Mouse (Mus musculus): ENCODE results near the gene Lbhd2. TPM values are rescaled to one million over a fixed set of nuclear protein-coding genes. Genes with fewer than 3 reads are reported as not detected.

Gene Lbhd2
- total RNA-seq, 2 experiments from 2014 or later, result 0.70 TPM; not detected in 1

DNA sequence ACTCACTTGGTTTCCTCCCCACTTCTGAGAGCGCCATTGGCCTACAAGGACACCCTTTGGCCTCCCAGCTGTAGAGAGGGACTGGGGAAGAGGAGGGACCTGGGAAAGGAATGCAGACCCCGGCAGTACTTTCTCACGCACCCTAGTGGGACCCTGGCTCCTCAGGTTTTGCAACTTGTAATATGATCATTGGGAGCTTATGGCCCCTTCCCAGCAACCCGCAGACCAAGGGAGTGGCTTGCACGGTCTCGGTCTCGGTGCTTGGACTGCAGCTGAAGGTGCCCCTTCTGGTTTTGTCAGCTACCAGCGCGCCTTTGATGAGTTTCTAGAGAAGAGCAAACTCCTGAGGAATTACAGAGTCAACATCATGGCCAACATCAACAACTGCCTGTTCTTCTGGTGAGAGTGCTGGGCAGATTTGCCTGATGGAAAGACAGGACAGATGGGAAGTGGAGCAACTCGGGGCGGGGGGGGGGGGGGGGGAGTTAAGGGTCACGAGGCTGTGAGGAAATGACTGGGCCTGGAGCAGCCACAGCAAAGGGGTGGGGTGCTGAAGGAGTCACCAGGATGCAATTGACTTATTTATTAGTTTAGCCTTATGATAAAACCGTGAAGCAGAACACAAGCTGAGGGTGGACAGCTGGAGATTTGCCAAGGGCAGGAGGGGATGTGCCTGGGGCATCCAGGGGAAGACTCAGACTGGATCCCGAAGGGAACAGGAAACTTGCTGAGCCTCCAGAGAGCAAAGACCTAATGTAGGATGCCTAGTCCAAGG is 42.5 kb downstream of the Lbhd2 start:
- DNase-seq, result no peak

DNA sequence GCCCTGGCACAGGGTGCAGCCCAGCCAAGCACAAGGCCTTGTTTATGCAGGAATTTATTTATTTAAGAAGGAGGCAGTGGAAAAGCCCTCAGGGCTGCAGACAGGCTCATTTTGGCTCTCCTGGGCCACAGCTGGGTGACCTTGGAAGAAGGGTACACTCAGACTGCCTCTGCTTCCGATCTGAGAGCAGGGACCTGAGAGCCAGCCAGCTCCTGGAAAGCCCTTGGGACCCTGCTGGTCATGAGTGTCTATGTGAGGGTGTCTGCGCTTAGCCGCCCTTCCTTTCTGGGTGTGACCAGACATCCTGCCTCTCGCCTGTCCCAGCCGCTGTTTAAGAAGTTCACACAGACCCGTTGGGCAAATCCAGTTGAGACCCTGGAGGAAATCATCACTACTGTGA is 43.8 kb downstream of the Lbhd2 start:
- DNase-seq, result no peak

DNA sequence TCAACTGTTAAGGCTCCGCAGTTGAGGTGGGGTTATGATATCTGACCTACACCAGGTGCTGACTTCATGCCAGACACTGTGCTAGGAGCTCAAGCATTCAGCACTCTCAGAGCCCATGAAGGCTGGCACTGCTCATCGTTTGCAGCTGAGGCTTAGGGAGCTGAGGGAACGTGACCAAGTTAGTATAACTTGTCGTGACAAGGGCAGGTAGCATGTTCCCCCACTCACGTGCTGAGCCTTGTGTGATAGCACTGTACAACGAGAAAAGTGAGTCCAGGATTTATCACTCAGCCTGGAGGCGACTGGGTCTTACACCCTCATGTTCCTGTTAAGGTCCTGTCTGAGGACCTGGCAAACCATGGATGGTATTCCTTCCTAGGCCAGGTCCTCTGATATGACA is 45.0 kb downstream of the Lbhd2 start:
- no peak for DNase-seq

DNA sequence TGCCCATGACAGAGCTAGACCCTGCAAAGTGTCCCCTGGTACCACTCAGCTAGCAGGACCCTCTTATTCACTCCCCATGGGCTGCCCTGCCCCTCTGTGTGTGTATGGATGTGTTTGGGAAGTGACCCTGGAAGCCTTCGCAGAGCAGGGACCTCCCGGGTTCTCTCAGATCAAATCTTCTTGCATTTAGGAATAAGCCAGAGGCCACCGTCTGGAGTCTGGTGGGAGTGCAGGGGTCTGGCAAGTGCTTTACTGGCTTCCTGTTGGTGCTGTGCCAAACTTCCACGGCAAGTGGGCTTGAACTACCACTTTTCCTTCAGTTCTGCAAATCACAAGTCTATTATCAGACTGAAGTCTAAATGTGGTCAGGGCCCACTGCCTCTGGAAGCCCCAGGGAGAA is 47.4 kb downstream of the Lbhd2 start:
- no peak for DNase-seq

DNA sequence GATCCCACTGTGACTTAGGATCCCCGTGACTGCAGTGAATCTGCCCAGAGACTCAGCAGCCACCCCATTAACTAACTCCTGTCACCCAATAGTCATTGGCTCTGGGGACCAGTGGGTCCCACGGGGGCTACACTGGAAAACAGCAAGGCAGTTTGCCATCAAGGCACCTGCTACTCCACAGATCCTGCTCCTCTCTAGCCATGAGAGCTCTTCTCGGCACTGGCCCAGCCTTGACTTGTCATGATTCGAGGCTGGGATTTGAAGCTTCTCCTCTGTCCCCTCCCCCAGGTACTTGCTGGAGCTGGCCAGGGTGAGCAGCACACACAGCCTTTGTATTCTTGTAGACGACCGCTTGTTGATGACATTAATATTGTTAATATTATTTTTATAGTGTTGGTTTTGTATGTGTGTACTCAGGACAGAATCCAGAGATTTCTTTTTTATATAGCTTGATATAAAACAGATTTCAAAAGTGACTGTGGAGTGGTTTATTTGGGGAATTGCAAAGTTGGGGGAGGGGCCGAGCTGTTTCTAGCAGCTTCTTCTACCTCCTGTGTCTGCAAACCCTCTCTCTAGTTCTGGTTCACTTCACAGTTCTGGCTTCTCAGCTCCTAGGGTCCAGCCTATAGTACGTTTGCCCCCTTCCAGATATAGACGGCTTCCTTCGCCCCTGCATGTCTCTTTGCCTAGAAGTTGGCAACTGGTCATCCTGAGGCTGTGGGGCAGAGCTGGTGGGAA is 48.1 kb downstream of the Lbhd2 start:
- no peak for DNase-seq

DNA sequence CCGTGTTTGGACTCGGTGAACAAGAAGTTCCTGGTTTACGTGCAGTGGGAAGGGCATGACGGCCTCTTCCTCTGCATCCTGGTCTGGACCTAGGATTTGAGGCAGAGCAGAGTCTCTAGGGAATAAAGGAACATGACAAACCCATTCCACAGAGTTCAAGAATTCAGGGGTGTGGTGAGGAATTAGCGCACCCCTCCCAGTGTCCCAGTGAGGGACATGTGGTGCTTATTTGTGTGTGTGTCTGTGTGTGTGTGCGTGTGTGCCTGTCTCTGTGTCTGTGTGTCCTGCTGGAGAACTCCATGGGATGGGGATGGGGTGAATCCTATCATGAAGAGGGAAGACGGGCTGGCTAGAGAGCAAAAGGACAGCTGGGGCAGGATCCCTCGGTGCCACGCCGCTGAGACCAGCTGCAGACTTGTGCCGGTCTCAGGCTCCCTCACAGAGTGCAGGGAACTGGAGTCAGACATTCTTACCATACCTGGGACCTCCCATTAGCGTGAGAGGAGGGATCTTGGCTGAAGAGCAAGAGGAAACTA is 48.8 kb downstream of the Lbhd2 start:
- no peak for DNase-seq

DNA sequence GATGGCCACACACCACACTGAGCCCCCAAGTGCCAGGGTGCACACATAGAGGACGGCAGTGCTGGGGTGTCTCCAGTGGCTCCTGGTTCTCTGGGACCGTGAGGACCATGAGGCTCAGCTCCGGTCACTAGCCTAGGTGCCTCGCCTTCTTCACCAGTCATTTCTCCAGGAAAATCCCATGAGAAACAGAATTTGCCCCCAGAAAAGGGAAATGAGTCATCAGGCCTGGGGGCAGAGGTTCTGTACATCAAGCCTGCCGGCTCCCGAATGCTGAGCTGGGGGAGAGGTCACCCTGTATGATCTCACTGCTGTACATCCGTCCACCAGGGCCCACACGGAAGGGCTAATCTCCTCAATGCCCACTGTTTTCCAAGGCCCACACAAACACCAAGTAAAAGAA is 49.3 kb downstream of the Lbhd2 start:
- DNase-seq, result no peak

DNA sequence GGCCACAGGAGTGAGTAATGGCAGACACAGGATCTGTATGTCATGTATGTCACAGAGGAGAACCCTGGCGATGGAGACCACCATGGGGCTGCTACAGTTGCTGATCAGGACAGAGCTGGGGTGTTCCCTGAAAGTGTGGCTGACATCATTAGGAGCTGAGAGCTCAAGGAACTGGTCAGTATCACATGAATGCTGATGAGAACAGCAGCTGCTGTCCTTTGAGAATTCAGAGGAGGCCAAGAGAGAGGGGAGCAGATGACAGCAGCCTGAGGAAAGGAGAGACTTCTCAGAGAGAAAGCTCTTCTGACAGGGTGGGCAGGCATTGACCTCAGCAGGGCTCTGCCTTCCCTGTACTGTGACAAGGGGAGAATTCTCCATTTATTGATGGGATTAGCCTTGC is 51.1 kb downstream of the Lbhd2 start:
- DNase-seq, result no peak

Other genes with a start within 250 kb of the Lbhd2 start
- gene Traf3, start 240.4 kb upstream of the Lbhd2 start, total RNA-seq (2021), result 10 to 100 TPM; 20.6 to 26.6 TPM
- gene 4930595D18Rik, start 222.3 kb upstream of the Lbhd2 start, total RNA-seq (2021), result under 1 TPM; 0.31 to 0.45 TPM
- gene Amn, start 135.7 kb upstream of the Lbhd2 start, total RNA-seq (2021), result under 1 TPM in 1 of 2 experiments, not detected in 1; 0.34 TPM
- 10 to 100 TPM; 48.3 to 55.8 TPM for gene Cdc42bpb, start 29.1 kb upstream of the Lbhd2 start, total RNA-seq (2021)
- 10 to 100 TPM; 20.3 to 26.0 TPM for gene Exoc3l4, start 10.2 kb downstream of the Lbhd2 start, total RNA-seq (2021)
- gene Tnfaip2, start 35.7 kb downstream of the Lbhd2 start, total RNA-seq (2021), result 10 to 100 TPM; 37.0 to 47.7 TPM
- 1 to 10 TPM; 4.7 to 6.5 TPM for gene Gm266, start 79.0 kb downstream of the Lbhd2 start, total RNA-seq (2021)
- 100 to 1,000 TPM; 140 to 154 TPM for gene Eif5, start 131.2 kb downstream of the Lbhd2 start, total RNA-seq (2021)
- gene Mark3, start 167.7 kb downstream of the Lbhd2 start, total RNA-seq (2021), result 10 to 100 TPM; 50.2 to 62.4 TPM

All from gastrocnemius, postnatal 10 days (tissue).